Mouse (Mus musculus) ZHBTc4 (cell line): ENCODE measurements at regions not wholly inside any gene's neighbourhood (a gene's known extent, or its start where the extent isn't known, plus 50 kb on each side); places are given as distances from the start of the nearest gene placed in this dataset.

Experiments used
- DNase-seq: peaks from one replicate; pipeline ENCODE4 v3.0.0-alpha.2; 2011; ENCODE audit warnings: low read depth, low spot score

GRCm38 (mm10) chr9:67165486-67165885 lies 116.3 kb upstream of the Tpm1 start:
- no peak for DNase-seq

GRCm38 (mm10) chr9:67163746-67164145 lies 114.5 kb upstream of the Tpm1 start:
- no peak for DNase-seq

GRCm38 (mm10) chr9:67160785-67161455 lies 111.7 kb upstream of the Tpm1 start:
- no peak for DNase-seq

DNA sequence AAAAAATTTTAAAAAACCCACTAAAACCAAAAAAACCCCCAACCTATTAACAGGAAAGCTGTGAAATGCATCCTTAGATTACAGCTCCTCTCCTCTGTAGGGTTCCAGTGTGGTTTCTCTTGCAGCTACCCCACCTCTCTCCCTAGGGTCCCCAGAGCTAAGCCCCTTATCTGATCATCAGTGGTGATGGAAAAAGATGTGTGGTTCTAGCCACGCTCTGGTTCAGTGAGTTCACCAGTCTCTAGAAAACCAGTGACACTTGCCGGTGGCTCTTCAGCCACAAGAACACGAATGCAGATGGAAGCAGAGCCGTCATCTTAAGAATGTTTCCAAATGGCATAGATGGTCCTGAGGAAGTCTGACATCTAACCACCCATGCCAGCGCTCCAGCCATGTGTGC lies 111.1 kb upstream of the Tpm1 start:
- no peak for DNase-seq

DNA sequence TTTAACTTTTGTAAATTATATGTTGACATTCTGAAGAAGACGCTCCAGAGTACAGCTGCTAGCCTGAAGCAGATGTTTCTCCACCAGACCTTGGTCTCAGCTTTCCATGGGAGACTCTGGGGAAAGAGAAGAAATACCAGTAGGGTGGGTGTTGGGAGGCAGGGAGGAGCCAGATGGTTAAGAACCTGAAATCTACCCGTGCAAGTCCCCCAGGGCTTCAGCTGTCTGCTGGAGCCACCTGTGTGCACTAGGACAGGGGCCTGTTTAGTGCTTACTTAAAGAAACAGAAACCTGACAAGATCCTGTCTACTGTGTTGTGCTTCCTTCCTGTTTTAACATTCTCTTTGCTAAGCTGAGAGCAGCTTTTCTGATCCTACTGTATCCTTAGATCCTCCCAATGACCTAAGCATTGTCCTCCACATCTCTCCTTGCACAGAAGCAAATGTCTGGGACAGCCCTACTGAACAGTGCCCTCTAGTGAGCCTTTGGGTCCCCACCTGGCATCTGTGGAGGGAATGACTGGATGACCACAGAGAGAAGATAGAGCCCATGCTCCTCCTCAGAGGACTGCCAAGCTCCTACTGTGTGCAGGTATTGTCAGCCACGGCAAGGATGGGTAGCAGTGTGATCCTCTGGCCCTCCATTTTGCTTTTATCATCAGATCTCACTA lies 107.5 kb upstream of the Tpm1 start:
- peak; percentile 62 for DNase-seq

GRCm38 (mm10) chr9:67154062-67154461 lies 104.9 kb upstream of the Tpm1 start:
- no peak for DNase-seq

GRCm38 (mm10) chr9:67153333-67153732 lies 104.1 kb upstream of the Tpm1 start:
- no peak for DNase-seq

DNA sequence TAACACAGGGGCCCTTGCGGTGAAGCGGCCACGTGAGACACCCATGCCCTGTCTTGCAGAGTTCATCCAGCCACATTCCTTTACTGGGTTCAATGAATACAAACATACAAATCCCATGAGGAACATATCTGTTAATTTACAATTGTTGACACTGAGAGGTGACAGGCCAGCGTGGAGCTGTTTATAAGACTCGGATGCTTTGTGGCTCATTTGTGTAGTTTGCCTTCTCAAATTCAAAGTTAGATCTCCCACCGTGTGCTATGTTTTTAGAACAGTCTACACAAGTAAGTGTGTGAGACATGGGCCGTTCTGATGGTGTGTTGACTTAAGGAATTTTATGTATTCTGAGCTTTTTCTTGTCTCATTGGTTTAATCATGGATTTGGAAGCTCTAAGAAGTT lies 98.5 kb upstream of the Tpm1 start:
- no peak for DNase-seq

GRCm38 (mm10) chr9:67145392-67145791 lies 96.2 kb upstream of the Tpm1 start:
- DNase-seq = no peak

GRCm38 (mm10) chr9:67144511-67144910 lies 95.3 kb upstream of the Tpm1 start:
- DNase-seq = no peak

- DNase-seq = no peak
Measured at GRCm38 (mm10) chr9:67140319-67140887, 91.2 kb upstream of the Tpm1 start.

DNA sequence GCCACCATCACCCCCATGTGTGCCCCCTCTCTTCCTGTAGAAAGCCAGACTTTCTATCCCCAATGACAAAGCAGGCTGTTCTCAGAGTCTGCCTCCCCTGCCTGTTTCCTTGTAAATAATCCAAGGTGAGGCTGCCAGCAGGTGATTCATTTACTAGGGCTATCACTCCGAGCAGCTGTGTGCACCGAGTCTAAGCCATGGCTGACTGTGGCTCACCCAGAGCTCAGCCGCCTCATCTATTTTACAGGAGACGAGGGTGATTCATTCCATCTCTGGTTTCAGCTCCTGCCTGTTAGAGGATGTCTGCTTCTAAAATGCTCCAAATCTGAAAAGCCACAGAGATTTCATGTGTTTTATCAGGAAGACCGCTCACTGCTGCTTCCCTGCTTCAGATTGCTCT lies 88.5 kb upstream of the Tpm1 start:
- no peak for DNase-seq

DNA sequence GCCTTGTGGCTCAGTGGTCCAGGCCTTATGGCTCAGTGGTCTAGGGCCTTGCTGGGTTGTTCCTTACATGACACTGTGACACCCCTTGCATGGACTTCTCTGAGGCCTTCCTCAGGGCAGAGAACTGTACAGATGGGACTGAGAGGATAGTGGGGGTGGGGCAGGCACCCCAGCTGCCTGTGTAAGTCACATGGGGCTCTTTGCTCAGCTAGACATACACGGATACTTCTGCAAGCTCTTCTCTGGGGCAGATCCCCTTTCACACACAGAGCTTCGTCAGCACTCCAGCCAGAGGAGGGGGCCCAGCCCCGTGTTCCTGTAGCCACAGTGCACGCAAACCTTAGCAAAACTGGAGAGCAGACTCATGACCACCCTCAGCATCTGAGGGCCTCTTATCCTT lies 87.9 kb upstream of the Tpm1 start:
- DNase-seq = no peak

- no peak for DNase-seq
Measured at GRCm38 (mm10) chr9:67136166-67136565, 87.0 kb upstream of the Tpm1 start.

- DNase-seq = peak; percentile 61
Measured at GRCm38 (mm10) chr9:67134378-67134777, 85.2 kb upstream of the Tpm1 start.

- DNase-seq = no peak
Measured at GRCm38 (mm10) chr9:67132370-67132769, 83.2 kb upstream of the Tpm1 start.

DNA sequence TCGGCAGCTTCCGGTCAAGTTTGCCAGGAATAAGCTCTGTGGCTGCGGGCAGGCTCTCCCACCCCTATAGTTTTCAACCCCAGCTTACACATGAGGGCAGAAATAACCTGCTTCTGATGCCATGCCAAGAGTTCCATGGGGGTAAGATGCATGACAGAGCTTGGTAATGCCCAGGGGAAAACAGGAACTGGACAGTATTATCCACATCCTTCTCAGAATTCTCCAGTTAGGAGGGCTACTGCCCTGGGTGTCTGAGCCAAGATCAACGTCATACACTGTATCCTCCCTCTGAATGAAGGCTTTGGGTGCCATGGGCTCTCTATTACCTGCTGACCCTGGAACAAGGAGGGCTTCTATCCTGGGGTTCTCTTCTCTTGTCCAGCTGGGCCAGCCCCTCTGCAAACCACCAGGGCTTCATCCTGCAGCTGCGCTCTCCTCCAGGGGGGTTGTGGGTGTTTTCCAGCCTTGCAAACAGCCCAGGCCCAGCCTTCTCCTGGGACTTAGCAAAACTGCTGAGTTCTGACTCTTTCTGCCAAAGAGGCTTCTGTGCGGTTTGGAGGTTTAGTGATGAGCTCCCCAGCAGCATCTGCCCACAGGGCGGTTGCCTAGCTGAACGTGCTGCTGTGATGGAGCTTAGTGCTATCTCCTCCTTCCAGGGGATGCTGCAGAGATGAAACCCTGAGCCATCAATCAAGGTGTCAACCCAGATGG lies 81.7 kb upstream of the Tpm1 start:
- no peak for DNase-seq

- DNase-seq = peak; percentile 16
Measured at GRCm38 (mm10) chr9:67129891-67130290, 80.7 kb upstream of the Tpm1 start.

GRCm38 (mm10) chr9:67129095-67129494 lies 79.9 kb upstream of the Tpm1 start:
- no peak for DNase-seq

DNA sequence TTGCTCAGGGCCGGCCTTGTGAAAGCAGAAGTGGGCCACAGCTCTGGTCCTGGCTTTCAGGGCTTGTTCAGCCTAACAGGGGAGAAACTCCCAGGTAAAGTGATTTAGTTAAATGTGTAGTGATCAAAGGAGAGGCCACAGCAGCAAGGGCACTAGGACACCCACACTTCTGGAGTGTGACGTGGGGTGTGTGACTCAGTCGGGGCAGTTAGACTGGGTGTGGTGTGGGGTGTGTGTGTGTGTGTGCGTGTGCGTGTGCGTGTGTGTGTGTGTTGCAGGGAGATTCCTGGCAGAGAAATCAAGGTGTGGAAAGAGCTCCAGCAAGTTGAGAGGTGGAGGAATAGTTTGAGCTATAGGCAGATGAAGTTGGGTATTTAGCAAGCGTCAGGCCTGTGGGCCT lies 72.5 kb upstream of the Tpm1 start:
- DNase-seq = no peak

DNA sequence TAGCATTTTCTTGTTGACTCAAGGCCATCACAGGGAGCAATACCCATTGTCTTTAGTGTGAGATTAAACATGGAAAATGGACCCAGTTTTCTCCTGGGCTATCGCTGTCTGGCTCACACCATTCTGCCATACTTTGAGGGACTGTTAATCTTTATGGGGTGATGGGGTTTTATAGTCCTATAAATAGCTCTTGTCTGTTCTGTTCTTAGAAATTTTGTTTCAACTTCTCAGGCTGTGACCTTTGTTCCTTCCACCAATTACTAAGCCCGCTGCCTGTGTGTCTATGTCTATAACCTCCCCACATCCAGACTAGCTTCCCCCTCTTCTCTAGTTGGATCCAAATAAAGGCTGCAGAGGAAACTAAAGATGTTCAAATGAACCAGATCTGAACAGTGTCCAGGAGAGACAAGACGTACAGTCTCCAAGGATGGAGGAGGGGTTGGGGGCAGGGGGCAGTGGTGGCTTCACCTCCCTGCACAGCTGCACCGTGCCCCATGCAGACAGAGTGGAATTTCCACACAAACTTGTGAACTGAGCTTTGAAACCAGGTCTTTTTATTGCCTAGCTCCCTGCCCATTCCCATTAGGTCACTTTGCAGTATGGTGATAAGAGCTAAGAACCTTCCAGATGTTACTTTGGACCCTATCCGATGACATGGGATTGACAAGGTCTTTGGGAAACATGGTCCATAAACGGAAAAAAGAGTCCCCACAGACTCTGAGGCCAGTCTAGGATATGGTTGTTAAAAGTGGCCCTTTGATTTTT lies 69.9 kb upstream of the Tpm1 start:
- DNase-seq = no peak

- DNase-seq = no peak
Measured at GRCm38 (mm10) chr9:67118429-67118828, 69.2 kb upstream of the Tpm1 start.
